In genomic region chr15:80233733-80234509, GRCm38 (mm10) we compare ENCODE assay signal across 7 mouse cellular contexts. TPM values are rescaled to one million over a fixed set of nuclear protein-coding genes. Genes with fewer than 3 reads are reported as not detected.
A peak's percentile ranks its signal among the peaks of the same experiment; 100 is the strongest.
DNase-seq lines count a peak whose midpoint lies in the region; ATAC-seq lines count a peak whose summit lies in the region.

TSS of gene Mief1 (plus strand) at chr15:80234018.

- H3K27ac ChIP-seq in intestine, embryonic 16.5 days (ENCODE audit: low read length), result peak within 1 kb of the TSS; percentile 80
- peak within 1 kb of the TSS; percentile 38 for H3K27ac ChIP-seq in midbrain, embryonic 11.5 days (ENCODE audit: low read depth, low read length)

- DNase-seq in adrenal gland, adult 2 months, result peak; percentile 99
- DNase-seq in embryo, embryonic 11.5 days (ENCODE audit: low read depth, low spot score), result peak; percentile 96
- DNase-seq in gastrocnemius, postnatal 4 days (ENCODE audit: low spot score in 2 of 2), result peak; percentile 95 to 97
- peak; percentile 96 to 97 for DNase-seq in left cerebral cortex, postnatal 36 days (ENCODE audit: low spot score in 2 of 2)
- DNase-seq in midbrain, embryonic 11.5 days (ENCODE audit: low spot score, missing footprints), result peak; percentile 100
- DNase-seq in skeletal muscle tissue, adult 2 months (ENCODE audit: low read depth, low spot score), result peak; percentile 96

- H3K4me1 ChIP-seq in intestine, embryonic 16.5 days (ENCODE audit: control insufficient read depth, insufficient read depth, low read length), result peaks cover 13% of the 10 kb centered on the region
- H3K4me1 ChIP-seq in midbrain, embryonic 11.5 days (ENCODE audit: control insufficient read depth, insufficient read depth, low read length), result peaks cover 7% of the 10 kb centered on the region

- ATAC-seq in intestine, embryonic 16.5 days, result peak; percentile 98
- ATAC-seq in midbrain, embryonic 11.5 days (ENCODE audit: low FRiP score), result peak; percentile 98

- peak within 1 kb of the TSS; percentile 88 for H3K9ac ChIP-seq in intestine, embryonic 16.5 days (ENCODE audit: low read depth, low read length)
- H3K9ac ChIP-seq in midbrain, embryonic 11.5 days (ENCODE audit: low read length), result peak within 1 kb of the TSS; percentile 87

- peak within 1 kb of the TSS; percentile 68 for H3K4me2 ChIP-seq in intestine, embryonic 16.5 days (ENCODE audit: low read depth, low read length)
- peak within 1 kb of the TSS; percentile 83 for H3K4me2 ChIP-seq in midbrain, embryonic 11.5 days

- H3K27me3 ChIP-seq in intestine, embryonic 16.5 days (replicated peaks; ENCODE audit: control insufficient read depth, insufficient read depth, low read length), result no peaks in the 10 kb centered on the region
- no peaks in the 10 kb centered on the region for H3K27me3 ChIP-seq in midbrain, embryonic 11.5 days (ENCODE audit: control insufficient read depth, insufficient read depth, low read length)

- intact Hi-C loops in left cerebral cortex, postnatal 36 days (cut with DNase I), result loop anchor here (2.0 kb wide), 1 partner anchor 21 kb away; the partner anchor contains the start of gene Atf4

- no peaks in the 10 kb centered on the region for H3K9me3 ChIP-seq in intestine, embryonic 16.5 days (ENCODE audit: control insufficient read depth, low read length)
- no peaks in the 10 kb centered on the region for H3K9me3 ChIP-seq in midbrain, embryonic 11.5 days (ENCODE audit: control insufficient read depth, low read length)

- peaks cover 4% of the 10 kb centered on the region for H3K36me3 ChIP-seq in intestine, embryonic 16.5 days (ENCODE audit: control insufficient read depth, insufficient read depth, low read length)
- peaks cover 13% of the 10 kb centered on the region; the same call in 1 of the 2 replicates for H3K36me3 ChIP-seq in midbrain, embryonic 11.5 days (ENCODE audit: control insufficient read depth, insufficient read depth, low read length)

- peak within 1 kb of the TSS; percentile 98 for H3K4me3 ChIP-seq in intestine, embryonic 16.5 days (ENCODE audit: low read length)
- peak within 1 kb of the TSS; percentile 88 for H3K4me3 ChIP-seq in midbrain, embryonic 11.5 days (ENCODE audit: low read depth, low read length)

- WGBS in intestine, embryonic 16.5 days, result under 1% methylated on average over 61 of the region's 67 CpGs
- WGBS in midbrain, embryonic 11.5 days, result under 1% methylated on average over 64 of the region's 67 CpGs

RNA-seq across cellular contexts. Expression of gene Mief1, which starts in this region (rescaled TPM):
- 10 to 100 TPM; 38.7 to 47.7 TPM for total RNA-seq in adrenal gland, adult 2 months (2021)
- 17.1 and 17.8 TPM in 2 replicates for polyA plus RNA-seq in adrenal gland, adult 2 months (2012; rRNA removed)
- total RNA-seq in gastrocnemius, postnatal 4 days (2021), result 10 to 100 TPM; 28.7 to 33.5 TPM
- polyA plus RNA-seq in intestine, embryonic 16.5 days (2015; fragmentation: Nextera tagmentation; extraction: Ambion mirVana), result 26.0 and 29.1 TPM in 2 replicates
- total RNA-seq in left cerebral cortex, postnatal 36 days (2021), result 10 to 100 TPM; 32.4 to 33.7 TPM
- polyA plus RNA-seq in midbrain, embryonic 11.5 days (2014; fragmentation: Nextera tagmentation; extraction: Ambion mirVana), result 35.5 and 40.8 TPM in 2 replicates

Comparison
In these comparisons a context has a peak if more than half of its experiments do, and no peak if none do; other contexts are left out.
1. Peak in every context shown above with its lines: DNase-seq, ATAC-seq, H3K4me3 ChIP-seq and H3K27ac ChIP-seq.